Mouse (Mus musculus) G1E (cell line): Measurements from ENCODE around the gene Gm48552.

ENCODE experiments used
- CTCF ChIP-seq: IDR thresholded peaks from 2 replicates; pipeline ENCODE4 v1.5.1; 2012; ENCODE audit warnings: low read depth, low read length, inconsistent platforms, mixed read lengths
- GATA1 ChIP-seq: IDR thresholded peaks from 2 replicates; pipeline ENCODE4 v1.6.1; 2012; ENCODE audit warnings: borderline replicate concordance, low read length, inconsistent platforms, mixed read lengths

GRCm38 (mm10) chr10:81412586-81413309 is 23.9 kb downstream of the Gm48552 start:
- no peak for TF ChIP-seq CTCF
- no peak for TF ChIP-seq GATA1
